ENCODE assay signal across 20 mouse cellular contexts in the genomic region with DNA sequence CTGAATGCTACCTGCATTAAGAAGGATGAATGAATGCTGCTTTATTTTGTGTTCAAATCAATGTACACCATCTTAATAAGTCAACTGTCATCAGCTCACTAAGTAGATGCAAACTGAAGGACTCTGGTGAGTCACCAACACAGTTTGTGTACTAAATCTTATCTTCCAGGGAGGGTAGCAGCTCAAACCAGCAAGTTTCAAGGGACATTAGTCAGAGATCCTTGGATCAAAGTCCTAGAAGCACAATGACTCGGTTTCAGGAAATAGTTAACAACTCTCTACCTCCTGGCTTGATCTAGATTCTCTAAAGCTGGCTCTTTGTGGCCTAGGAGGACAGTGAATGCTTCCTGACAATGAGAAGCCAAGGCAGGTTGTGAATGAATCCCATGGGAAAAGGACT. TPM values are rescaled to one million over a fixed set of nuclear protein-coding genes. Genes with fewer than 3 reads are reported as not detected.
DNase-seq lines count a peak whose midpoint lies in the region; ATAC-seq and TF ChIP-seq lines count a peak whose summit lies in the region.
"Had no signal": no experiment of that assay in that cellular context is flagged by ENCODE, and none has a peak within 500 bp of the region (broad histone marks: within the 10 kb centered on the region; RNA-seq: fewer than 3 reads in every experiment).

No protein-coding gene starts in this region.

- no peaks in the 10 kb centered on the region for H3K36me3 ChIP-seq in lung, postnatal 0 days (ENCODE audit: insufficient read depth, low read length)
- no peaks in the 10 kb centered on the region for H3K36me3 ChIP-seq in macrophage (ENCODE audit: inconsistent target)
- H3K36me3 ChIP-seq: G1E; neural tube, embryonic 12.5 days had no signal

- POLR2A ChIA-PET in Patski (lab: Charles Lee) = no interaction called here

- H3K4me2 ChIP-seq in lung, postnatal 0 days (replicated peaks; ENCODE audit: low read depth, low read length) = no peak overlapping the region
- H3K4me2 ChIP-seq: midbrain, embryonic 11.5 days; neural tube, embryonic 12.5 days had no signal

- no peaks in the 10 kb centered on the region for H3K79me2 ChIP-seq in macrophage (ENCODE audit: inconsistent target)

- TF ChIP-seq EP300 in lung, postnatal 0 days (IDR thresholded peaks at IDR 0.05) = no peak

- H3K27ac ChIP-seq in lung, postnatal 0 days (ENCODE audit: low read length) = peak overlapping the region; percentile 85; the same call in 1 of the 2 replicates
- peak overlapping the region; percentile 95 for H3K27ac ChIP-seq in macrophage
- H3K27ac ChIP-seq: hindbrain, postnatal 0 days; neural tube, embryonic 12.5 days had no signal

- no peaks in the 10 kb centered on the region for H3K27me3 ChIP-seq in lung, postnatal 0 days (replicated peaks; ENCODE audit: insufficient read depth, low read length)
- H3K27me3 ChIP-seq in Patski = no peaks in the 10 kb centered on the region
- H3K27me3 ChIP-seq: neural tube, embryonic 12.5 days had no signal

- in situ Hi-C loops in Patski (cut with MboI; ENCODE audit: low pct_unique_long_range_greater_than_20kb) = no loop called here

- no peaks in the 10 kb centered on the region for H3K4me1 ChIP-seq in lung, postnatal 0 days (ENCODE audit: insufficient read depth, low read depth, low read length)
- H3K4me1 ChIP-seq: neural tube, embryonic 12.5 days had no signal

- ATAC-seq in lung, postnatal 0 days = no peak
- no peak for ATAC-seq in Patski
- ATAC-seq: hindbrain, postnatal 0 days had no signal

- no peak for TF ChIP-seq CTCF in lung, postnatal 0 days (IDR thresholded peaks at IDR 0.05)
- TF ChIP-seq CTCF in Patski (IDR thresholded peaks at IDR 0.05) = no peak

- H3K4me3 ChIP-seq in lung, postnatal 0 days (ENCODE audit: low read depth, low read length) = no peak overlapping the region
- H3K4me3 ChIP-seq in macrophage (ENCODE audit: inconsistent target) = no peak overlapping the region
- H3K4me3 ChIP-seq: neural tube, embryonic 12.5 days had no signal

- intact Hi-C loops in left cerebral cortex, postnatal 36 days (cut with DNase I) = no loop called here

- DNase-seq in lung, postnatal 0 days (ENCODE audit: low spot score) = no peak
- DNase-seq in lung, postnatal 14 days = no peak
- DNase-seq in Patski (ENCODE audit: low read depth, low spot score) (peak; percentile 12), MN1 (ENCODE audit: low spot score) (no peak)
- no peak for DNase-seq in left cerebral cortex, postnatal 36 days (ENCODE audit: low spot score in 2 of 2)
- no peak for DNase-seq in heart, adult 18-20 months
- DNase-seq: cerebellum, adult 2 months; cerebellum, postnatal 36 days; heart, adult 11 months; heart, postnatal 4 days; kidney, postnatal 10 days; left cerebral cortex, postnatal 4 days; liver; right cerebral cortex, adult 18-20 months; thymus, postnatal 14 days had no signal

- no peaks in the 10 kb centered on the region for H3K9me3 ChIP-seq in lung, postnatal 0 days (ENCODE audit: low read length)
- H3K9me3 ChIP-seq: G1E; neural tube, embryonic 12.5 days had no signal

- CTCF ChIA-PET in Patski (lab: Charles Lee) = interaction anchor here (1.2 to 1.4 kb wide), 2 partner anchors 48 to 106 kb away, joined by 3 read pairs; no protein-coding TSS in a partner anchor

- WGBS in lung, postnatal 0 days = 50% methylated on average over 1 of the region's 1 CpGs
- WGBS in macrophage (ENCODE audit: missing documents) = 100% methylated on average over 1 of the region's 1 CpGs

- no peak overlapping the region for H3K9ac ChIP-seq in lung, postnatal 0 days (replicated peaks; ENCODE audit: low read depth)
- H3K9ac ChIP-seq: neural tube, embryonic 12.5 days had no signal

RNA-seq across cellular contexts. Expression of a gene that starts 50.1 kb away (rescaled TPM):
- 13.6 and 29.2 TPM in 2 replicates for polyA plus RNA-seq in lung, postnatal 0 days (2015; fragmentation: Nextera tagmentation; extraction: Ambion mirVana)
- polyA plus RNA-seq in Patski (2021) (103 TPM), macrophage (2018) (66.7 to 104 TPM (median 93.3 TPM) in 3 replicates)
- 100 to 1,000 TPM; 244 to 996 (median 329) TPM for total RNA-seq in macrophage (2018; cell fraction: chromatin; rRNA removed)
- total RNA-seq in macrophage (2018; cell fraction: cytosol; rRNA removed) = 100 to 1,000 TPM; 124 to 243 (median 189) TPM
- total RNA-seq in macrophage (2018; cell fraction: nucleus; rRNA removed) = 100 to 1,000 TPM; 209 to 537 (median 340) TPM
- 10 to 100 TPM; 56.2 to 70.4 TPM for total RNA-seq in left cerebral cortex, postnatal 36 days (2021)
- total RNA-seq in heart, adult 18-20 months (2021) = 10 to 100 TPM; 21.3 to 22.7 TPM
